Mouse (Mus musculus): Measurements from ENCODE around the gene Gm49354. TPM values are rescaled to one million over a fixed set of nuclear protein-coding genes. Genes with fewer than 3 reads are reported as not detected.
"Not testable (repeated sequence)": the region's sequence is repeated elsewhere in the genome, so short reads cannot be mapped to it uniquely, and the experiment has no call there.

Gene Gm49354
- total RNA-seq (2017), result 9.9 and 11.7 TPM in 2 replicates

DNA sequence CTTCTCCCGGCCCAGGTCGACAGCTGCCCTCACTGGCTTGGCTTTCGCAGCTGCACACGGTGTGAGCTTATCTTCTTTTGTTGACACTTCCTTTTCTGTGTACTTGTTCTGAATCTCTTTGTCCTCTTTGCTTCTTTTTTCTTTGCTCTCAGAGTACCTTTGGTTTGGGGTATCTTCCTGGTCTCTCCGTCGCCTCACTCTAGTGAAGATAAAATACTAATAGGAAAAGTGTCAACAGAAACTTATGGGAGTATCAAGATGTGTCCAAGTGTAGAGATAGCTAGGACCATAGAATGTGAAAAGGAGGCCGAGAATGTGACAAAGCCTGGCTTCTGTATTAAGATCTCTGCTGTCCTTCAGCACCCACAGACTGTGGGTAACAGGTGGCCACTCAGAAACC, at the start of gene Gm49354:
TSS of gene Gm49354 (minus strand) at position 101 of the 400 bp plus-strand sequence.
- ATAC-seq (replicated peaks; ENCODE audit: low read depth, poor library complexity, severe bottlenecking), result no peak

DNA sequence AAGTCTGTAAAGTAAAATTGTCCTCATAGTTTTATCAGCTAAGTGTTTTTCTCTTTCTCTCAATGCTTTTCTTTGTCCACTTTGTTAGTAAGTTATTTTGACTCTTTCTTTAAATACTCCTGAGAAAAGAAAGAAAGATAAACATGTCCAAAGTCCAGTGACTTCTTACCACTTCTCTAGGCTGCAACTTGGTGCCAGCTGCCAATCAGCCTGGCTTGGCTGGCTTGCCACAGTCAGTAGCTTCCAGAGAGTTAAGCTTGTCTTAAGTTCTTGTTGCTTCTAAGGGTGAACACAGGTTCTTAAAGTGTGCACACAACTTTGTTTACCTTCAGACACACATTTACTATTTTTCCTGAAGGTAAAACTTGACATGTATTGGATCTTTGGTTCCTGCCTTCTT, 43.9 kb upstream of the Gm49354 start:
- ATAC-seq (replicated peaks; ENCODE audit: low read depth, poor library complexity, severe bottlenecking), result no peak

DNA sequence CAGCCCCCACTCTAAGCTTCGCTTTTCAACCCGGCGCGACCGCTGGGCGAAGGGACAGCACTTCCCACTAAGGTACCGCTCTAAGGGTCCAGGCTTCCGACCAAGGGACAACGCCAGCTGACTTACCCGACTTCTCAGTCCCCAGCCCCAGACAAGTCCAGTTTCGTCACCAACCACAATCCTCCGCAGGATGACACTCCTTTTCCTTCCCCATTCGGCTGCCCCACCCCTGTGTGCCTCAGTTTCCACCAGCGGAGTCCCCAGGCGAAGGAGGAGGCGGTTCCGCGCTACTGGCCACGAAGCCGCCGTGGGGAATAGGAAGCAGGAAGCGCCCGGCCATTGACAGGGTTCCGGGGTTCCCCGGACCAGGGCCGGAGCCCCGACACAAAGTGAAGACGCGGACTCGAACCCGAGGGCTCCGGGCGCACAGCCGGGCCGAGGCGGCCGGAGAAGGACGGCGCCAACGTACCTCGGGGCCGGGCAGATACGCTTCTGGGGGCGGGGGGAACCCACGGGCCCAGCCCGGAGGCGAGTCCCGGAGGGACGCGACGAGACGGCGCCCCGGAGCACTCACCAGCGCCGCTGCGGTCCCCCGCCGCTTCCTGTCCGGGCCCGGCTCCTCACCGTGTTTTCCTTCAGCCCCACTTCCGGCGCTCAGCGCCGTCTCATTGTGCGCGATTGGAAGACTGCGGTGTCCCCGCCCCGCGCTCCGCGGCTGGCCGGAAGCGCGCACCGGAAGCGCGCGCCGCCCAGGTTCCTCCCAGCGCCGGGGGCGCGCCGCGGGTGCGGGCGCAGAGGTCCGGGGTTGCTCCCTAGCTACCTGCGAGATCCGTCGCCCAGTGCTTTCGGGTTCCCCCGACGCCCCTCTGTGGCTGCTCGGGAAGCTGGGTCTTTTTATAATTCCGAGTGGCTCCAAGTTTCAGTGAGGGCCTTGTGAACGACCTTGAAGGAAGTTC, 40.7 kb upstream of the Gm49354 start, which contains the start of gene Tut7:
TSS of gene Tut7 (minus strand) at position 641 of the 956 bp plus-strand sequence.
- peak; percentile 73 for ATAC-seq (replicated peaks; ENCODE audit: low read depth, poor library complexity, severe bottlenecking)

DNA sequence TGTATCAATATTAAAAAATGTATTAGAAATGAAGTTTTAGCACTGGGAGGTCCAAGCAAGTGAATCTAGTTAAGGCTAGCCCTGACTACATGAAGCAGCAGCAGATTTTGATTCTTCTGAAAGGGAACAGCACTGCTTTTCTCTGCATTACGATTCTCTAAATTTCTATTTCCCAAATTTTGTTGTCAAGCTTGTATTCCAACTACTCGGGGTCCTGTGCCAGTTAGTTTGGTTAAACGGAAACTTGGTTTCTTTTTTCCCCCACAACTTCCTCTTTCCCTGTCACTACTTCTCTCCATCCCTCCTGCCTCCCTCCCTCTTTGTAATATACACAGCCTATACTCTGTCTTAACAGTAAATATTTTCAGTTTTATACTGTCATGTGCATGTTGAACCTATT, 38.8 kb upstream of the Gm49354 start:
- ATAC-seq (replicated peaks; ENCODE audit: low read depth, poor library complexity, severe bottlenecking), result peak; percentile 34

DNA sequence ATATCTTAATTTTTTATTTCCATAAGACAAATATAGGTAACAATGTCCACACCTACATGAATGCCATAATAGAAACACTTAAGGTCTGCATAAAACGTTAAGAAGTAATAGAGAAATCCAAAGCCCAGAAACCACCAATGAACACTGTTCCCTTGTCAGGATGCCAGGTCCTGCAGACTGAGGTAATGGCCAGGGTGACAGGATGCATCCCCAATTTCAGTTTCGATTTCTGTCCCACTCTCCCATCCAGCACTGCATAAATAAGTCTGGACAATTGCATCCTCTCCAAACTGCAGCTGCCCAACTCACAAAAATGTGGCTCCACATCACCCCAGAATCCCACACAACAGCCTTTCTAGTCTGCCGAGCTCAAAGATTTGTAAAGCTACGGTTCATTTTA, 38.1 kb upstream of the Gm49354 start:
- no peak for ATAC-seq (replicated peaks; ENCODE audit: low read depth, poor library complexity, severe bottlenecking)

DNA sequence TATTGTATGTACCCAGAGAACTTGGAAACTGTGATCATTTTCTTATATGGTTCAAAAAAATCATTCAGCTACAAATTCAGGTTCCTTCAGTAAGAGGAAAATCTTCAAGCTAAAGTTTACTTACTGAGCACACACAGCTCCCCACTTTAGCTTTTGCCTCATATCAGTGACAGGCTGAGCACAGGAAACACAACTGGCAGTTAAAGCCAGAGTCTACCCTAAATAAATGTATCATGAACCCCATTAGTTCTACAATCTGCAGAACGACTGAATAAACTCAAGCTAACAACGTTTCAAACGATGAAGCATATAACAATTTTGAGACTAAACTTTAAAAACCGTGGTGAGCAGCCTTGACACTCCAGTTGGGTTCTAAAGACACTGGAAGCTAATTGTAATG, 35.3 kb upstream of the Gm49354 start:
- no peak for ATAC-seq (replicated peaks; ENCODE audit: low read depth, poor library complexity, severe bottlenecking)

DNA sequence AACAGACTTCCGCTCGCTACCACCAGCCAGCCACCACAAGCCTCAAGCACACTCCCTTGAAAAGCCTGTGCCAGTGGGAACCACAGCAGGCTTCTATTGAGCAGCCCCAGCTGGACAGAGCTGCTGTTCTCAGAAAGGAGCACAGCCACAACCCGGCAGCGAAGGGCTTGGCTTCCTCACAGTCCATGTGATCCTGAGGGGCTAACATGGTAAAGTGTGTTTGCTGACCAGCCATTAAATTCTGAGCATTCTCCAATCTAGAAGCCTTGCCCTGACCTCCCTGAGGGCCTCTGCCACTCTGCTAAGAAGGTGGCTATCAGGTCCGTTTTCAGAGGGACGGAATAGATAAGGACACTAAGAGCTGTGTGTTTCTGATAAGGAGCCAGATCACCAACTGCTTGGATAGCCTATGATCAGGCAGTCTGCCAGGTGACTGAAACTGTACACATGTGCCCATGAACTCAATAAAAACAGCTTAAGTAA, 32.1 kb upstream of the Gm49354 start:
- peak; percentile 83 for ATAC-seq (replicated peaks; ENCODE audit: low read depth, poor library complexity, severe bottlenecking)

DNA sequence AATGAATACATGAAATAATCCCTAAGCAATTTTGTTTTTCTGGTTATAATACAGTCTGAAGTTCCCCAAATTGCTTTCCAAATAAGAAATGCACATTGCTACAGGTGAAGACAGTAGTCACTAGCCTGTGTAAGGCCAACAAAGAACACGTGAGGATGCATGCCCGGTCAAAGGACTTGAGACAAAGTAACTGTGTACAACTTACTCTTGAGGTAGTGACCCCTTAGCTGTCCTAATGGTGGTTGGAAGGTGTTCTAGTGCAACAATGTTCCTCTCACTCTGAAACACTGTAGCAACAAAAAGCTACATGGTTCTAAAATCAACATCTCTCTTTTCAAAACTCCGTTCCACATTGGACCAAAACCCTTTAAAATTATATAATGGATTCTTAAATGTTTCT, 29.5 kb upstream of the Gm49354 start:
- no peak for ATAC-seq (replicated peaks; ENCODE audit: low read depth, poor library complexity, severe bottlenecking)

DNA sequence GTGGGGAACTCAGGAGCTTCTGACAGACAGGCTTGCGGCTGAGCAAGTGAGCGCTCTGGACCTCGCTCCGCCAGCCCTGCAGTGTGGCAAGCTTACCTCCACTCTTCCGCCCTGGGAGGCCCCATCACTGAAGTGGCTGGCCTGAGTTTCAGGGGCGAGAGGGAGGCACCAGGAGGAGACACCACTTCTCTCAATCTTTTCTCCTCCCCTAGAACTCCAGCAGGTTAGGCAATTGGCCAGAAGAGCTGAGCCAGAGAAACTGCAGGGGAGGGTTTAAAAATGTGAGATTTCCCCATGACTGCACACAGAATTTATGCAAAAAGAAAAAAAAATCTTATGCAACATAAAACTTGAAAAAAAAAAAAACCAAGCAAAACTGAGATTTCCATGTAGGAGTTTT, 19.0 kb upstream of the Gm49354 start:
- ATAC-seq (replicated peaks; ENCODE audit: low read depth, poor library complexity, severe bottlenecking), result no peak

DNA sequence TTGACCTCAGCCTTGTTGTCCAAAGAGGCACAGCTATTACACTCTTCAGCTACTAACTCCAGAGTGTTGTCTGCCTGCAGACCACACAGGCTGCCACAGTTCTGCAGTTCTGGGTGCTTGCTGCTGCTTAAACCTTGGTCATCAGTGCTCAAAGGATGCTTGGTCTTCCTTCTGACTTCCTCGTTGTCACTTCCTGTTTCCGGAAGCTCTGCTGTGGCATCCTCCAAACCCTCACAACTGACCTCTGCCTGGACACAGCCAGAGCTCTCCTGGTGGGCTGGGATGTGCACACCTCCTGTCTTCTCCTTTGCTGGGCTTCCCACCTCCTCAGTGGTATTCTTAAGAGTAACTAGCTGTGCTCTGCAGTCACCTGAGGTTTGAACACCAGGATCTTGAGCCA, 18.0 kb upstream of the Gm49354 start:
- ATAC-seq (replicated peaks; ENCODE audit: low read depth, poor library complexity, severe bottlenecking), result no peak

DNA sequence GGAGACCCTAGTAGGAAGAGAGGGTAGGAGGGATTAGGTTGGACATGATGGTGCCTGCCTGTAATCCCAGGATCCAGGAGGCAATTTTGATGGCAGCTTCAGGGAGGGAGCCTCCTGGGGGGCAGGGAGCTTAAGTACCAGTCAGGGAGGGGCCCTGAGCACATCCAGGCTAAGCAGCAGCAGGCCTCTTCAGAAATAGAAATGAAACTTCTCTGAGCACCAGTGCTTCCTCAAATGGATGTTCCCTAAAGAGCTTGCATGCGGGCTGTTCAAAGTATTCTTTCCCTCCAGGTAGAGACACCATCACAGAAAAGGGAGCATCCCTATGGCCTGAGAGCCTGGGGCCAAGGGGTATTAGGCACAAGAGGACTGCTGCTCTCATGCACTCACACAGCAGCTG, 16.3 kb upstream of the Gm49354 start:
- ATAC-seq (replicated peaks; ENCODE audit: low read depth, poor library complexity, severe bottlenecking), result no peak

DNA sequence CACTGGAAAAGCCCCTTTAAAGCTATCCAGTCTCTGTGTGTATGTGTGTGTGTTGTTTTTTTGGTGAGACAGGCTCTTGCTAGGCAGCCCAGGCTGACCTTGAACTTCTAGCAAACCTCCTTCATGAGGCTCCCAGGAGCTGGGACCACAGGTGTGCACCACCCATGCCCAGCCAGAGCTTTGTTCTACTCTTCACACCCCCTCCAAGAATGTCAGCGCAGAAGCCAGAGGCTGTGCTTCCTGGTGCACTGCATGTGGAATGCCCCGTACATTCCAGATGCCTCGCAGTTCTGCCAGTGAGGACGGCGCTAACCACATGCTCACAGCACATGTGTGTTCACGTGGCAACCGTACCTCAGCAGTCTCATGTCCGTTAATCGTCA, 14.4 kb upstream of the Gm49354 start:
- no peak for ATAC-seq (replicated peaks; ENCODE audit: low read depth, poor library complexity, severe bottlenecking)

DNA sequence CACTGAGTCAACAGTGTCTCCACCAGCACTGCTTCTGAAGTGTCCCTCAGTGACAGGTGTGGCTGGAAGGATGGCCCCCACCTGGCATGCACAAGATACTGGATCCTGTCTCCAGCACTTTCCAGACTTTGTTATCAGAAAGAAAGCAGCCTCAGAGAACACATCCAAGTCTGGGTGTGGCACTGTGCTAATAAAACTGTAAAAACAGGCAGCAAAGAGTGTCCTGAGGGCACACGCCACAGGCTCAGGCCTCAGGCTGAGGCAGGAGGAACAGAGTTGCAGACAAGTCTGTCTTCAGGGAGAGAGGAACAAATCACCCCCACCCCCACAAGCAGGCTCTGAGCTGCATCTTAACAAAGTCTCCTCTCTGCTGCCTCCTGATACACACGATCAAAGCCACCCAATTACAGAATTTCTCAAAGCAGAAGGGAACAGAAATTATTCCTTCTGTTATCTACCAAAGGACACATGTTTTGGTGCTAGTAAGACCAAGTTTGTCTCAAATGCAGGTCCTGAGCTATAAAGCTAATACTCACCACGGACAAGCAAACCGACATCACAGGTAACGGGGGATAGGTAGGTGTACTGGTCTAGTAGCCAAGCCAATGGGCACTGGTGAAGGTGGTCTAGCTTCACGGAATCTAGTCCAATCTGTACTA, 13.9 kb upstream of the Gm49354 start:
- ATAC-seq (replicated peaks; ENCODE audit: low read depth, poor library complexity, severe bottlenecking), result peak; percentile 51

DNA sequence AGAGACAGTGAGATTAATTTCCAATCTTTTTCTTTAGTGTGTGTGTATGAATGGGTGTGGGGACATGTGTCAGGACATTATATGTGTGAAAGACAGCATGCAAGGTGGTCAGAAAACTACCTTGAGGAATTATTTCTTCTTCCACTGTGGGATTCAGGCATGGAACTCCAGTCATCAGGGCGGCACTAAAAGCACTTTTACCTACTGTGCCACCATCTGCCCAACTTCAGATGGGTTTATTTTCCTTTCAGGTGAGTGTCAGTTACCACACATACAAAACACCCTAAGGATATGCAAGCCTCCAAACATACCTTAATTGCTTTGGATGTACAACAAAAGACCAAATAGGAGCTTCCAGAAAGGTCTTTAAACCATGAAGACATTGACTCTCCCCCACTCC, 12.7 kb upstream of the Gm49354 start:
- ATAC-seq (replicated peaks; ENCODE audit: low read depth, poor library complexity, severe bottlenecking), result no peak

DNA sequence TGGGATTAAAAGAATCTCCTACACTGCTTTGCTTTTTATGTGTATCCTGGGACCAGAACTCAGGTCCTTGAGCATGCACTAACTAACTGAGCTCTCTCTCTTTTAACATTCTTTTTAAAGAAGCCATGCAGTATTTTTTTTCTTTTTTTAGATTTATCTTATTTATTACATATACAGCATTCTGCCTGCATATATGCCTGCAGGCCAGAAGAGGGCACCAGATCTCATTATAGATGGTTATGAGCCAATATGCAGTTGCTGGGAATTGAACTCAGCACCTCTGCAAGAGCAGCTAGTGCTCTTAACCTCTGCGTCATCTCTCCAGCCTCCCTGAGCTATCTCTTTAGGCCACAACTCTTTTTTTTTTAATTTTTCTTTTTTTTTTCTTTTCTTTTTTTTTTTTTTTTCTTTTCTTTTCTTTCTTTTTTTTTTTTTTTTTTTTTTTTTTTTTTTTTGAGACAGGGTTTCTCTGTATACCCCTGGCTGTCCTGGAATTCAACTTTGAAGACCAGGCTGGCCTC, 2.2 kb downstream of the Gm49354 start:
- not testable (repeated sequence) for ATAC-seq (replicated peaks; ENCODE audit: low read depth, poor library complexity, severe bottlenecking)

DNA sequence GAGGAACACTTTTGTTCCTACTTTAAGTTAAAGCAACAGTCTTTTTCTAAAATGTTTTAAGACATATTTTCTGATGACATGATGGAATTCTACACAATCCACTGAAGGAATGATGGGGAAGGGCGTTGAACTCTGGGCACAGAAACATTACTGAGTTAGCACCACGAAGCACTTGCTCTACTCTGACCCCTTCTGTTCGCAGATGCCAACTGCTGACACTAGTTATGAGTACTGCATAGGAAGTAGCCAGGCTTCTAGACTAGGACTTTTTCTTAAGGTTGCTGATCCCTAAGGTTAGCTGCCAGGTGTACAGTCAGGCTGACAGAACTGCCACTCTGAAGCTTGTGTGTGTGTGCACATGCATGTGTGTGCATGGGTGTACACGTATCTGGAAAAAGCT, 2.8 kb downstream of the Gm49354 start:
- ATAC-seq (replicated peaks; ENCODE audit: low read depth, poor library complexity, severe bottlenecking), result 0 out of 2 replicates have a peak, but pooled peaks have one; percentile 46

DNA sequence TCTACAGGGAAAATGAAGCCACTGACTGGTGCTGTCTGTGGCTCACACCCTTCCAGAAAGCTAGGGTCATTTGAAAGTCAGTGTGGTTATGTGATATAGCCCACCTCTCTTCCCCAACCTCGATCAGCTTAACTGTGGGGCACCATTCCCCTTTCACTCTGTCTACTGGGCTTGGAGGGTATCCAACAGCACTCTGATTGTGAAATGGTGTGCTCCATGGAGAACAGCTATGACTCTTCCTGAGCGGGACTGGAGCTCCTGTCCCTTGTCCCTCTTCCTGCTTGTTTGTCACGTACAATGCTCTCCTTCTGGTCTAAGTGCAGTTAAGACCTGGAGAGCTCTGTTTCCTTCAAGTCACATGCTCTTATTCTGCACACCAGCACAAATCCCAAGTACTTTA, 6.9 kb downstream of the Gm49354 start:
- no peak for ATAC-seq (replicated peaks; ENCODE audit: low read depth, poor library complexity, severe bottlenecking)

DNA sequence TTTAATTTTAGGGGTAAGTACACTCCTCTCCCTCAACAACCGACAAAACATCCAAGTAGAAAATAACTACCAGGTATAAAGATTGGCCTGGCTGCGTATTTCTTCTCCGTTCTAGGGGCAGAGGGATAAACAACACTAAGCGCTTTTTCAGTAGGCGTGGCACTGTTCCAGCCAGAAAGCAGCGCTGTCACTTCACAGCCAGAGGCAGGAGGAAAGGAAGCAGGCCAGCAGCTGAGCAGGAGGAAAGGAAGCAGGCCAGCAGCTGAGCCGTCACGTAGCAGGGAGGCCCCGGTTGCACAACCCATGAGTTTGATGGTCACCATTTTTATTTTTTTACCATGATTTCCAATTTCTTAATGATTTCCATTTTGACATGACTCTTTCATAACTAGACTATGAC, 10.8 kb downstream of the Gm49354 start:
- peak; percentile 45 for ATAC-seq (replicated peaks; ENCODE audit: low read depth, poor library complexity, severe bottlenecking)

DNA sequence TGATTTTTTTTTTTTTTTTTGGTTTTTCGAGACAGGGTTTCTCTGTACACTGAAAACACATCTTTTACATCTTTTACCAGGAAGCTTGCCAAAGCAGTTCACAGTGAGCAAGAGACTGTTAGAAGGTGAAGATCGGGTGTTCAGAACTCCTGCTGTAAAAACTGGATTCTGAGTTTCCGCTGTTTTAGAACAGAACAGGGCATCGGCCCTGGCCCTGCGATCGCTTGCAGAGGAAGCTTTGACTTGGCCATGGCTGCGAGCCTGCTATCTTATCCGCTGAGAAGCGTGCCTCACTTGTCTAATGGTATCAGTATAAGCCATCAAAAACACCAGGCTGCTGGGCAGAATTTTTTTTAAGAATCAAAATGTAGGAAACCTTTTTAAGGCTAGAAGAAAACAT, 11.2 kb downstream of the Gm49354 start:
- ATAC-seq (replicated peaks; ENCODE audit: low read depth, poor library complexity, severe bottlenecking), result no peak

DNA sequence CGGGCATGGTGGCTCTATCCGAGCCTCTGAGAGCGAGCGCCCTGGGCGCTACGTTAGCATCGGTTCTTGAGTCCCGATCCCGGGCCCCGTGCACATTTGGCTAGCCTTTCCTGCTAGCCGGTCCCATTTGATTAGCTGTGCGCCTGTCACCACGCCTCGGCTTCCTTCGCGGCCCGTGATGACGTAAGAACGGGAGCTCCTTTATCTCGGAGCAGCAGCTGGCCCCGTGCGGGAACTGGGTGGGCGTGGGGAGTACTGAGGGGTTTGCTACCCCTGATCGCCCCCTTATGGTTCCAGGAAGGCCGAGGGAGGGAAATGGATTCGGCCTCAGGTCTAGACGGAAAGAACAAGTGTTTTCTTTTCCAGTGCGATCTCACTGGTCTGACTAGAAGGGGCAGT, 11.9 kb downstream of the Gm49354 start:
- ATAC-seq (replicated peaks; ENCODE audit: low read depth, poor library complexity, severe bottlenecking), result peak; percentile 70
